Comparison of ENCODE assay signal across 10 mouse cellular contexts in the genomic region with DNA sequence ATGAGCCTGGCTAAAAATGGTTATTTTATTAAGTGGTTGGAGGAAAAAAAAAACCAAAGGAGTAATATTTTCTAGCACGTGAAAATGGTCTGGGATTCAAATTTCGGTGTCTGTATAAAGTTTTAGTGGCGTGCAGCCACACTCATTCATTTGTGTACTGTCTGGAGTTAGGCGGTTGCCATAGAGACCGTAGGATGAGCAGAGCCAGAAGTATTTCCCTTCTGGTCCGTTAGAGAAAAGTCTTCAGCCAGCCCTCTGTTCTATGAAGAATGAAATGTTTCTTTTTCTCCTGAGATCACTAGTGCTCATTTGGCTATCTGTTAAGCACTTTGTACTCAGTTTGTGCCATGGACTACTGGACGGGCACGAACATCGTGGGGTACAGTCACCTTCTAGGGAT. TPM values are rescaled to one million over a fixed set of nuclear protein-coding genes. Genes with fewer than 3 reads are reported as not detected.
DNase-seq lines count a peak whose midpoint lies in the region; ATAC-seq and TF ChIP-seq lines count a peak whose summit lies in the region.
"Had no signal": no experiment of that assay in that cellular context is flagged by ENCODE, and none has a peak within 500 bp of the region (broad histone marks: within the 10 kb centered on the region; RNA-seq: fewer than 3 reads in every experiment).

No protein-coding gene starts in this region.

- H3K4me2 ChIP-seq in liver, embryonic 13.5 days: no peak overlapping the region
- H3K4me2 ChIP-seq in liver, postnatal 0 days (ENCODE audit: low read depth, low read length): no peak overlapping the region
- H3K4me2 ChIP-seq: hindbrain, embryonic 15.5 days had no signal

- peaks cover 40% of the 10 kb centered on the region for H3K4me1 ChIP-seq in liver, embryonic 13.5 days (replicated peaks)
- H3K4me1 ChIP-seq in liver, postnatal 0 days (ENCODE audit: insufficient read depth): no peaks in the 10 kb centered on the region

- peak overlapping the region; percentile 45 for H3K4me3 ChIP-seq in gastrocnemius, adult 2 months
- H3K4me3 ChIP-seq in liver, embryonic 13.5 days (replicated peaks): no peak overlapping the region
- H3K4me3 ChIP-seq in liver, postnatal 0 days (ENCODE audit: low read depth, low read length): no peak overlapping the region
- H3K4me3 ChIP-seq: hindbrain, embryonic 15.5 days had no signal

- no peaks in the 10 kb centered on the region for H3K36me3 ChIP-seq in liver, embryonic 13.5 days
- H3K36me3 ChIP-seq in liver, postnatal 0 days (replicated peaks; ENCODE audit: insufficient read depth, low read length): no peaks in the 10 kb centered on the region
- H3K36me3 ChIP-seq: hindbrain, embryonic 15.5 days had no signal

- no peaks in the 10 kb centered on the region for H3K9me3 ChIP-seq in liver, embryonic 13.5 days (replicated peaks)
- H3K9me3 ChIP-seq in liver, postnatal 0 days (ENCODE audit: low read length): no peaks in the 10 kb centered on the region
- H3K9me3 ChIP-seq: hindbrain, embryonic 15.5 days had no signal

- peak overlapping the region; percentile 92 for H3K27ac ChIP-seq in gastrocnemius, adult 2 months
- H3K27ac ChIP-seq in liver, embryonic 13.5 days: peak overlapping the region; percentile 47; the same call in 1 of the 2 replicates
- no peak overlapping the region for H3K27ac ChIP-seq in liver, postnatal 0 days (ENCODE audit: low read depth)
- H3K27ac ChIP-seq: hindbrain, embryonic 15.5 days had no signal

- H3K9ac ChIP-seq in liver, embryonic 13.5 days: no peak overlapping the region
- no peak overlapping the region for H3K9ac ChIP-seq in liver, postnatal 0 days (replicated peaks)
- H3K9ac ChIP-seq: hindbrain, embryonic 15.5 days had no signal

- intact Hi-C loops in gastrocnemius, adult 2 months (cut with DNase I): no loop called here
- intact Hi-C loops in gastrocnemius, postnatal 36 days (cut with DNase I): no loop called here

- DNase-seq in gastrocnemius, adult 2 months: peak; percentile 62
- DNase-seq in gastrocnemius, postnatal 36 days: no peak
- no peak for DNase-seq in liver, embryonic 13.5 days
- DNase-seq in liver, postnatal 0 days: no peak
- peak; percentile 10 for DNase-seq in forelimb bud, embryonic 11.5 days (ENCODE audit: low read depth, low spot score)
- peak; percentile 70 to 84 for DNase-seq in right cerebral cortex, postnatal 10 days (ENCODE audit: low spot score in 2 of 2)
- no peak for DNase-seq in adrenal gland, postnatal 14 days

- ATAC-seq in liver, embryonic 13.5 days (ENCODE audit: low read depth): no peak
- ATAC-seq in liver, postnatal 0 days: no peak
- no peak for ATAC-seq in megakaryocyte, adult 5-6 weeks (ENCODE audit: poor library complexity, severe bottlenecking)

- no peak for TF ChIP-seq EP300 in liver, postnatal 0 days (IDR thresholded peaks at IDR 0.05; ENCODE audit: low read depth)

- peaks cover 12% of the 10 kb centered on the region; the same call in 1 of the 2 replicates for H3K27me3 ChIP-seq in liver, embryonic 13.5 days
- no peaks in the 10 kb centered on the region for H3K27me3 ChIP-seq in liver, postnatal 0 days (ENCODE audit: insufficient read depth, low read length)

- 73% methylated on average over 9 of the region's 9 CpGs for WGBS in liver, embryonic 13.5 days (ENCODE audit: insufficient replicate concordance)
- WGBS in liver, postnatal 0 days (ENCODE audit: insufficient replicate concordance): 70% methylated on average over 9 of the region's 9 CpGs

- no peak for TF ChIP-seq CTCF in gastrocnemius, adult 2 months (IDR thresholded peaks at IDR 0.05)
- TF ChIP-seq CTCF in liver, postnatal 0 days (IDR thresholded peaks at IDR 0.05; ENCODE audit: low read depth): no peak

RNA-seq across cellular contexts. Expression of a gene that starts 48.4 kb away (rescaled TPM):
- 100 to 1,000 TPM; 424 to 437 TPM for total RNA-seq in gastrocnemius, adult 2 months (2021)
- total RNA-seq in gastrocnemius, postnatal 36 days (2021): 100 to 1,000 TPM; 427 to 468 TPM
- polyA plus RNA-seq in liver, embryonic 13.5 days (2015; fragmentation: Nextera tagmentation; extraction: Ambion mirVana): 0.16 and 0.21 TPM in 2 replicates
- 0.11 and 0.19 TPM in 2 replicates for polyA plus RNA-seq in liver, postnatal 0 days (2015; fragmentation: Nextera tagmentation; extraction: Ambion mirVana)
- total RNA-seq in megakaryocyte, adult 5-6 weeks (2015): not detected in 2 replicates
- not detected in 2 replicates for total RNA-seq in megakaryocyte, adult 5-6 weeks (2017)
- 4.3 and 4.5 TPM in 2 replicates for total RNA-seq in adrenal gland, postnatal 14 days (2021)
- total RNA-seq: CH12.LX had no signal

Comparison
In these comparisons a context has a peak if more than half of its experiments do, and no peak if none do; other contexts are left out.
1. DNase-seq: peak in gastrocnemius, adult 2 months (single experiment), forelimb bud, embryonic 11.5 days (single experiment) and right cerebral cortex, postnatal 10 days (2 of 2); none in gastrocnemius, postnatal 36 days (0 of 2), liver, embryonic 13.5 days (single experiment), liver, postnatal 0 days (single experiment) and adrenal gland, postnatal 14 days (single experiment).
2. RNA of a gene that starts 48.4 kb away (total RNA-seq): 427 to 468 TPM in gastrocnemius, postnatal 36 days and 424 to 437 TPM in gastrocnemius, adult 2 months; 4.3 to 4.5 TPM in adrenal gland, postnatal 14 days and not detected in megakaryocyte, adult 5-6 weeks; every median in the first group is over 10 times any median in the second.